Mouse (Mus musculus): ENCODE measurements at regions not wholly inside any gene's neighbourhood (a gene's known extent, or its start where the extent isn't known, plus 50 kb on each side); places are given as distances from the start of the nearest gene placed in this dataset.

DNA sequence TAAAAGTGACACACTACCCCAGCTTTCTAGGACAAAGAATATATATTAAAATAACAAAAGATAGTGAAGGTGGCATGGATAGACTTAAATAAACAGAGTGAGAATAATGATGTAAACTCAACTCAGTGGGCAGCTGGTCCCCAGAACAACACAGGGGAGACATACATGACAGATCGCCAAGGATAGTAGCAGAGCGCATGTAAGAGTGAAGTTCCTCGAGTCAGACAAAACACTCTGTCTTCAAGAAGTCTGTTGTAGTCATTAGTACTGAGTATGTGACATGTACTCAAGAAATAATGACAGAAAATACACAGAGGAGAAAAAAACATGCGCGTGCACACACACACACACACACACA is 74.8 kb upstream of the Stxbp5l start:
- DNase-seq, result no peak

DNA sequence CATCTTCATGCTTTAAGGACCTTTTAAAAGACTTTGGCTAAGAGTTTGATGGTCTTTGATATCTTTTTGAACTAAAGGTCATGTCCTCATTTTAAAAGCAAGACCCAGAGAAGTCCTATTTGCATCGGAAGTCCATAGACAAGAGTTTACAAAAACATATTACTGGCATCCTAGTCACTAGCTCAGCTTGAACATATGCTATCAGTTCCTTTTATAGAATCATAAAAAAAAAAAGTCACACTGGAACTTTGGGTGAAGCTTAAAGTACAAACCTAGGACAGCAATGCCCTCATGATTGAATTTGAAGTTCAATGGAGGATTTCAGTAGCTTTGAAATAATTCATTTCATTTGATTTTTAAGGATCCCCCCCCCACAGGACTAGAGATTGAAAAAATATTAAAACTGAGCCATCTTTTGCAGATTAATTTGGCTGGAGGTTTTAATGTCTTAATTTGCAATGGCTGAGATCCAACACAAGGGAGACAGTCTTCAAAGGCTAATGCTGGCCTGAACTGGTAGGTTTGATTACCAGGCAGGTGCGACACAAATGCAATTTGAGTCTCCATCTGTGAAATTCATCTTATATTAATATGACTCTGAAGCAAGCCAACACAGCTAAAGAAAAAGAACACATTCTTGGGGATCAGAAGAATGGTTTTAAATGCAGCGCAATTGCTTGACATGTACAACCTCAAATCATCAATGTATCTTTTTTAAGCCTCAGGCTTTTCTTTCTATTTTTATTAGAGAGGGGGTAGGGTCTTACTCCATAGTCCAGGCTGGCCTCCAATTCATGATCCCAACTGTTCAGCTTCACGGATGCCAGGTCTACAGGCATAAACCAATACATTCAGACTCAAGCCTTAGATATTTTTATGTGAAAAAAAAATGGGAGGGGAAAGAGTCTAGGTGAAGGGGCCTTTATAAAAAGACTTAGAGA is 74.1 kb upstream of the Stxbp5l start:
- no peak for DNase-seq

DNA sequence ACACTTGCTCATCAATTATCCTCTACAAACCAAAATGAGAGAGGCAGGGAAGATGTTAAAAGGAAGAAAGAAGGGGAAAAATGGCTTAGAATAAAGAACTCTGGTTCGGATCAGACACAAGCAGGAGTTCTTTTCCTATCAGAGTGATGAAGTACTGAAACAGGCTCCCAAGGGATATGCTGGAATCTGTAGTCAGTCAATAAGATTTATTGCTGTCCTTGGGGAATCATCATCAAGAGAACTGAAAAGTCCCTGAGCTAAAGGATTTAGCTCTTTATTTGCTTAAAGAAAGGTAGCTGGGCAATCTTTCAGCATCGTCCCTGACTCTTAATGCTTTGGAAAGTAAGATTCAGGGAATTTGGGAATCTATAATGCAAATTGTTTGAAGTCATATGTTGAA is 71.2 kb upstream of the Stxbp5l start:
- no peak for DNase-seq

DNA sequence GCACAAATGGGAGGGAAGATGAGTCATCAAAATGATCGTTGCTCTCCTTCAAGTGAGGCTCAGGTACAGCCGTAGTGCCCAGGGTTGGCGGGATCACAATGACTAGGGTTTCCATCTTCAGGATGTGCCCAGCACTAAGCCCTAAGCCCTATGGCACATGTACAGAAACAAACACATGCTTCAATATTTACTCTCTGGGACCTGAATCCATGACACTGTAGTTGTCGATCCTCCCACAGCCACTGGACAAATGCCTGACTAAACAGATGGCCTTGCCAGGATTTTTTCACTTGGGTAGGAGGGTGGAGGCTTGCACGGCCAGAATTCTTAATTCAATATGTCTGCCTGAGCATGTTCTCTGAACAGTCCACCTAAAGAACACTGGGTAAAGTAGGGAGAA is 65.1 kb upstream of the Stxbp5l start:
- no peak for DNase-seq

DNA sequence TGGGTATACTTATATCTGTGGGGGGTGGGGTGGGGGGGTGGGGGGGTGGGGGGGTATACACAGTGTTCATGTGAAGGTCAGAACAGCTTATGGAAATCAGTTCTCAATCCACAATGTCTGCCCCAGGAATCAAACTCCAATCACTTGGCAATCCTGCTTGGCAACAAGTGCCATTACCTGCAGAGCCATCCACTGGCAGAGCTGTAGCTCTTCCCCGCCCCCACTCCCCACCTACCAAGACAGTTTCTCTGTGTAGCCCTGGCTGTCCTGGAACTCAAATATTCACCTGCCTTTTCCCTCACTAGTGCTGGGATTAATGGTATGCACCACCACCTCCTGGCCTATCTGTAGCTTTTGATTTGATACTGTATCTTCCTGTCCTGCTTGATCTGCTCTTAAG is 61.0 kb upstream of the Stxbp5l start:
- DNase-seq, result no peak

DNA sequence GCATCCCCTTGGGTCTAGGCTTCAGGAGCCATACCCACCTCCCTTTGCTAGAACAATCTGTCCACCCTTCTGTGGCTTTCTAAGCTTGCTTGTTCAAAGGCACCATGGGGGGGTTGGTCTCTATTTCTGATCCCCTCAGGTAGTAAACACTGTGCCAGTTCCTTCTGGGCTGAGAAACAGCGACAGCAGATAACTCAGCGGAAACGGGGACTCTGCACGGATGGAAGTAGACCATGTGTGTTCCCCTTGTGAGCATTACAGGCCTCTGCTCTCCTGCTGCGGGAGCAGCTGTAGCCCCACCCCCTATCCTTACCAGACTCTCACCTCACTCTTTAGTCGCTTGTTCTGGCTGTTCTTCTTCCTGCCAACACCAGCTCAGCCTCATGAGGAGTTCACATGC is 58.2 kb upstream of the Stxbp5l start:
- no peak for DNase-seq

DNA sequence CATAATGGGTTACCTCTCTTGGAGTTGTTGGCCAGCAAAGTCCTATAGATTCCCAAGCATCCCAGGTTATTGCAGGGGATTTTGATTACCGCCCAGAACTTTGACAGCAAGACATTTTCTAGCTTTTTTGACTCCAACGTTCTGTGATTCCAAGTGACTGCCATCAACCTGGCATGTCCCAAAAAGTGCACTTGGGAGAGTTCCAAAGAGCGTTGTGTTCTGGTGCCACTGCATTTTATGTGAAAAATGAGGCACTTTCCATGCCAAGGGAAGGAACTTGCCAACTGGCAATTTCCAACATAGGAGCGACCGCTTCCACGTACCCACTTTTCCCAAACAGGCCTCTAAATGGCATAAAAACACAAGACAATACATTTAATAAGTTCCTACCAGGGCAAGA is 57.7 kb upstream of the Stxbp5l start:
- no peak for DNase-seq

DNA sequence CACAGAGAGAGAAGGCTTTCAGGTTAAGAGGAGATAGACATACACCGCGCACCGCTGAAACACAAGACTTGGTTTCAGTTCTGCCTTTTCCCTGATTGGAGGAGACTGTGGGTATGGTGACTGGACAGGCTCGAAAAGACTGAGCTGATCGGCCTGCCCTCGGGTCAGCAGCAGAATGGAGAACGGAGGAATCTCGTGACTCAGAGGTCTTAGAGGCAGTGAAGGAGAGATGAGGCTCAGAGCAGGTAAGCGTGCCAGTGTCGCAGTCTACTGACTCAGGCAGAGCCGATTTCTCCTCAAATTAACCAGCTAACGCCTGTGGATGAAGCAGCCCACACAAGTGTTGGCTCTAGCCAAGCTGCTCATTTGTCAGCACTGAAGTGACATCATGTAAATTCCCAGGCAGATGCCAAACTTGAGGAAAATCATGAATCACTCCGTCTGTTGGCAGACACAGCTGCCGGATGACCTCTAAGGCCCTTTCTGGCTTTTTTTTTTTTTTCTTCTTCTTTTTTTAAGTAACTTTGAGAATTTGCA is 55.9 kb upstream of the Stxbp5l start:
- peak; percentile 7 for DNase-seq
